Mouse (Mus musculus): ENCODE data around the gene Zfp593. TPM values are rescaled to one million over a fixed set of nuclear protein-coding genes. Genes with fewer than 3 reads are reported as not detected.

Gene Zfp593
- polyA plus RNA-seq, 1 experiment from 2014 or later, result 16.7 TPM

Other genes starting within 250 kb of the Zfp593 start
- gene Dhdds, start 244.7 kb downstream of the Zfp593 start, polyA plus RNA-seq (2015; fragmentation: Nextera tagmentation; extraction: Ambion mirVana), result 40.3 and 41.9 TPM in 2 replicates
- 0.05 and 0.10 TPM in 2 replicates for gene Lin28a, start 226.8 kb downstream of the Zfp593 start, polyA plus RNA-seq (2015; fragmentation: Nextera tagmentation; extraction: Ambion mirVana)
- not detected in 2 replicates for gene Zfp683, start 191.8 kb downstream of the Zfp593 start, polyA plus RNA-seq (2015; fragmentation: Nextera tagmentation; extraction: Ambion mirVana)
- gene Crybg2, start 184.8 kb downstream of the Zfp593 start, polyA plus RNA-seq (2015; fragmentation: Nextera tagmentation; extraction: Ambion mirVana), result 14.9 and 16.6 TPM in 2 replicates
- gene Cd52, start 150.5 kb downstream of the Zfp593 start, polyA plus RNA-seq (2015; fragmentation: Nextera tagmentation; extraction: Ambion mirVana), result 27.0 and 29.7 TPM in 2 replicates
- gene Ubxn11, start 143.0 kb downstream of the Zfp593 start, polyA plus RNA-seq (2015; fragmentation: Nextera tagmentation; extraction: Ambion mirVana), result 4.4 and 6.0 TPM in 2 replicates
- gene Sh3bgrl3, start 116.8 kb downstream of the Zfp593 start, polyA plus RNA-seq (2015; fragmentation: Nextera tagmentation; extraction: Ambion mirVana), result 362 and 375 TPM in 2 replicates
- gene Cep85, start 58.5 kb downstream of the Zfp593 start, polyA plus RNA-seq (2015; fragmentation: Nextera tagmentation; extraction: Ambion mirVana), result 90.0 and 91.6 TPM in 2 replicates
- not detected in 2 replicates for gene Gm7534, start 42.6 kb downstream of the Zfp593 start, polyA plus RNA-seq (2015; fragmentation: Nextera tagmentation; extraction: Ambion mirVana)
- gene Catsper4, start 18.2 kb downstream of the Zfp593 start, polyA plus RNA-seq (2015; fragmentation: Nextera tagmentation; extraction: Ambion mirVana), result 0.19 and 0.43 TPM in 2 replicates
- gene Cnksr1, start 7.2 kb downstream of the Zfp593 start, polyA plus RNA-seq (2015; fragmentation: Nextera tagmentation; extraction: Ambion mirVana), result 12.2 and 12.7 TPM in 2 replicates
- gene E130218I03Rik, start 1.9 kb downstream of the Zfp593 start, polyA plus RNA-seq (2015; fragmentation: Nextera tagmentation; extraction: Ambion mirVana), result 0.23 and 0.34 TPM in 2 replicates
- not detected in 2 replicates for gene Gm30191, start 1.3 kb upstream of the Zfp593 start, polyA plus RNA-seq (2015; fragmentation: Nextera tagmentation; extraction: Ambion mirVana)
- 5.0 TPM in 2 replicates for gene Grrp1, start 8.5 kb upstream of the Zfp593 start, polyA plus RNA-seq (2015; fragmentation: Nextera tagmentation; extraction: Ambion mirVana)
- gene Pdik1l, start 42.3 kb upstream of the Zfp593 start, polyA plus RNA-seq (2015; fragmentation: Nextera tagmentation; extraction: Ambion mirVana), result 15.7 and 17.9 TPM in 2 replicates
- 0.68 and 1.0 TPM in 2 replicates for gene Trim63, start 69.5 kb upstream of the Zfp593 start, polyA plus RNA-seq (2015; fragmentation: Nextera tagmentation; extraction: Ambion mirVana)
- gene Slc30a2, start 97.6 kb upstream of the Zfp593 start, polyA plus RNA-seq (2015; fragmentation: Nextera tagmentation; extraction: Ambion mirVana), result 4.4 and 4.5 TPM in 2 replicates
- gene Extl1, start 138.3 kb upstream of the Zfp593 start, polyA plus RNA-seq (2015; fragmentation: Nextera tagmentation; extraction: Ambion mirVana), result 1.4 and 1.5 TPM in 2 replicates
- 42.4 and 42.6 TPM in 2 replicates for gene Pafah2, start 150.7 kb upstream of the Zfp593 start, polyA plus RNA-seq (2015; fragmentation: Nextera tagmentation; extraction: Ambion mirVana)
- 1,243 and 1,415 TPM in 2 replicates for gene Stmn1, start 222.7 kb upstream of the Zfp593 start, polyA plus RNA-seq (2015; fragmentation: Nextera tagmentation; extraction: Ambion mirVana)

Measured in intestine, embryonic 15.5 days (tissue).